Mouse (Mus musculus) limb, embryonic 15.5 days (tissue): ENCODE results near the gene Camkmt. TPM values are rescaled to one million over a fixed set of nuclear protein-coding genes. Genes with fewer than 3 reads are reported as not detected.

ENCODE experiments used
- ATAC-seq: fragments of 200-750 bp; cut with Nextera tagmentation; 2 replicates; pipeline ENCODE4 v1.8.0; 2017; ENCODE audit warnings: low read depth, moderate TSS enrichment; ENCODE audit not compliant: insufficient number of reproducible peaks, low FRiP score, low TSS enrichment
- H3K27ac ChIP-seq: fragments of 300-500 bp; sonication (generic); 2 replicates; pipeline ENCODE4 v1.5.1; 2015; ENCODE audit warnings: moderate library complexity, mild to moderate bottlenecking, inconsistent platforms
- H3K27me3 ChIP-seq: fragments of 300-500 bp; sonication (generic); 2 replicates; pipeline ENCODE4 v1.6.1; 2015; ENCODE audit warnings: inconsistent platforms
- H3K36me3 ChIP-seq: fragments of 300-500 bp; sonication (generic); 2 replicates; pipeline ENCODE4 v1.6.1; 2015; ENCODE audit warnings: inconsistent platforms
- H3K4me1 ChIP-seq: fragments of 300-500 bp; sonication (generic); 2 replicates; pipeline ENCODE4 v1.6.1; 2015; ENCODE audit warnings: inconsistent platforms
- H3K4me2 ChIP-seq: fragments of 300-500 bp; sonication (generic); 2 replicates; pipeline ENCODE4 v1.6.1; 2015; ENCODE audit warnings: mild to moderate bottlenecking, inconsistent platforms
- H3K4me3 ChIP-seq: fragments of 300-500 bp; sonication (generic); 2 replicates; pipeline ENCODE4 v1.5.1; 2015; ENCODE audit warnings: mild to moderate bottlenecking, inconsistent platforms
- H3K9ac ChIP-seq: fragments of 300-500 bp; sonication (generic); 2 replicates; pipeline ENCODE4 v1.6.1; 2015; ENCODE audit warnings: inconsistent platforms
- H3K9me3 ChIP-seq: fragments of 300-500 bp; sonication (generic); 2 replicates; pipeline ENCODE4 v1.6.1; 2016; ENCODE audit warnings: inconsistent platforms
- WGBS: fragments of 180-500 bp; shearing (Covaris S2); methylation state at CpG from one replicate; pipeline ENCODE4 v1.1.7; 2015; 5-methylcytosine and 5-hydroxymethylcytosine counted together
- polyA plus RNA-seq: library from polyadenylated mRNA; unstranded; fragments of >200 nt; fragmentation: Nextera tagmentation; extraction: Ambion mirVana; gene quantifications from 2 replicates; pipeline ENCODE4 v1.2.1, GENCODE M21; 2015

Camkmt gene
- polyA plus RNA-seq, 1 experiment from 2014 or later: 12.3 TPM

GRCm38 (mm10) chr17:85489488-85489980 is 399.2 kb downstream of the Camkmt start:
- Histone ChIP-seq H3K9ac (no peak overlapping the region), H3K9me3 (no peaks in the 10 kb centered on the region), H3K4me3 (no peak overlapping the region), H3K27me3 (peaks cover 76% of the 10 kb centered on the region), H3K4me2 (no peak overlapping the region), H3K4me1 (peaks cover 15% of the 10 kb centered on the region), H3K27ac (no peak overlapping the region), H3K36me3 (no peaks in the 10 kb centered on the region)
- ATAC-seq: no peak
- 3% methylated on average over 10 of the region's 10 CpGs for WGBS

GRCm38 (mm10) chr17:85491491-85491890 is 401.1 kb downstream of the Camkmt start:
- Histone ChIP-seq H3K9me3 (no peaks in the 10 kb centered on the region), H3K27me3 (peaks cover 58% of the 10 kb centered on the region), H3K36me3 (no peaks in the 10 kb centered on the region), H3K4me1 (peaks cover 5% of the 10 kb centered on the region), H3K9ac (no peak overlapping the region), H3K4me3 (no peak overlapping the region), H3K27ac (no peak overlapping the region), H3K4me2 (no peak overlapping the region)
- WGBS: 69% methylated on average over 3 of the region's 3 CpGs
- ATAC-seq: no peak

GRCm38 (mm10) chr17:85493521-85493920 is 403.2 kb downstream of the Camkmt start:
- no peaks in the 10 kb centered on the region; the same call in 1 of the 2 replicates for H3K4me1 ChIP-seq
- peaks cover 38% of the 10 kb centered on the region for H3K27me3 ChIP-seq
- no peaks in the 10 kb centered on the region for H3K36me3 ChIP-seq
- no peak overlapping the region for H3K27ac ChIP-seq
- H3K9me3 ChIP-seq: no peaks in the 10 kb centered on the region
- no peak overlapping the region for H3K4me2 ChIP-seq
- no peak for ATAC-seq
- 59% methylated on average over 4 of the region's 4 CpGs for WGBS
- no peak overlapping the region for H3K4me3 ChIP-seq
- H3K9ac ChIP-seq: no peak overlapping the region

GRCm38 (mm10) chr17:85495012-85495754 is 404.8 kb downstream of the Camkmt start:
- Histone ChIP-seq H3K9me3 (no peaks in the 10 kb centered on the region), H3K9ac (no peak overlapping the region), H3K4me2 (no peak overlapping the region), H3K36me3 (no peaks in the 10 kb centered on the region), H3K4me3 (no peak overlapping the region), H3K27ac (no peak overlapping the region), H3K4me1 (no peaks in the 10 kb centered on the region), H3K27me3 (peaks cover 22% of the 10 kb centered on the region)
- ATAC-seq: no peak
- WGBS: 87% methylated on average over 3 of the region's 3 CpGs

GRCm38 (mm10) chr17:85495871-85496270 is 405.5 kb downstream of the Camkmt start:
- no peaks in the 10 kb centered on the region for H3K36me3 ChIP-seq
- peaks cover 16% of the 10 kb centered on the region for H3K27me3 ChIP-seq
- 80% methylated on average over 6 of the region's 6 CpGs for WGBS
- ATAC-seq: no peak
- no peak overlapping the region for H3K4me3 ChIP-seq
- no peak overlapping the region for H3K9ac ChIP-seq
- no peaks in the 10 kb centered on the region for H3K9me3 ChIP-seq
- H3K4me1 ChIP-seq: no peaks in the 10 kb centered on the region
- no peak overlapping the region for H3K4me2 ChIP-seq
- no peak overlapping the region for H3K27ac ChIP-seq

- Histone ChIP-seq H3K4me2 (no peak overlapping the region), H3K27ac (no peak overlapping the region), H3K9ac (no peak overlapping the region), H3K4me3 (no peak overlapping the region), H3K9me3 (no peaks in the 10 kb centered on the region), H3K27me3 (no peaks in the 10 kb centered on the region), H3K4me1 (no peaks in the 10 kb centered on the region), H3K36me3 (no peaks in the 10 kb centered on the region)
- no peak for ATAC-seq
Observed at GRCm38 (mm10) chr17:85504888-85505287, 414.5 kb downstream of the Camkmt start.

- Histone ChIP-seq H3K27me3 (no peaks in the 10 kb centered on the region), H3K4me1 (no peaks in the 10 kb centered on the region), H3K9ac (no peak overlapping the region), H3K9me3 (no peaks in the 10 kb centered on the region), H3K27ac (no peak overlapping the region), H3K4me2 (no peak overlapping the region), H3K4me3 (no peak overlapping the region), H3K36me3 (no peaks in the 10 kb centered on the region)
- no peak for ATAC-seq
- 69% methylated on average over 15 of the region's 15 CpGs for WGBS
Observed at GRCm38 (mm10) chr17:85506206-85507088, 416.1 kb downstream of the Camkmt start.

- H3K27ac ChIP-seq: no peak overlapping the region
- ATAC-seq: no peak
- WGBS: 86% methylated on average over 4 of the region's 4 CpGs
- H3K9me3 ChIP-seq: no peaks in the 10 kb centered on the region
- H3K36me3 ChIP-seq: no peaks in the 10 kb centered on the region
- H3K27me3 ChIP-seq: no peaks in the 10 kb centered on the region
- H3K4me3 ChIP-seq: no peak overlapping the region
- no peaks in the 10 kb centered on the region for H3K4me1 ChIP-seq
- H3K4me2 ChIP-seq: no peak overlapping the region
- H3K9ac ChIP-seq: no peak overlapping the region
Observed at GRCm38 (mm10) chr17:85507089-85507460, 416.7 kb downstream of the Camkmt start.

Other genes with a start within 250 kb of the Camkmt start
- 63.7 and 66.0 TPM in 2 replicates for gene Ppm1b, start 133.8 kb upstream of the Camkmt start, polyA plus RNA-seq
- 0.22 and 0.35 TPM in 2 replicates for gene Slc3a1, start 62.2 kb upstream of the Camkmt start, polyA plus RNA-seq
- gene Prepl, start 311 bp upstream of the Camkmt start, polyA plus RNA-seq: 25.6 and 37.6 TPM in 2 replicates